In genomic region chr6:61765801-61766200, GRCm38 (mm10) we compare ENCODE assay signal across 16 mouse cellular contexts.
"Had no signal": no experiment of that assay in that cellular context is flagged by ENCODE, and none has a peak within 500 bp of the region (broad histone marks: within the 10 kb centered on the region; RNA-seq: fewer than 3 reads in every experiment).

No protein-coding gene starts in this region.

- DNase-seq: heart, postnatal 10 days; heart, postnatal 14 days; heart, postnatal 36 days; heart, postnatal 4 days; kidney, adult 11 months; kidney, adult 18-20 months; kidney, adult 2 months; kidney, adult 8-10 months; kidney, adult 9 months; kidney, postnatal 10 days; kidney, postnatal 14 days; kidney, postnatal 25 days; kidney, postnatal 36 days; kidney, postnatal 4 days; layer of hippocampus, adult 9-11 months; layer of hippocampus, postnatal 36 days had no signal
